Mouse (Mus musculus) midbrain, postnatal 0 days (tissue): ENCODE measurements around the gene Usp54. TPM values are rescaled to one million over a fixed set of nuclear protein-coding genes. Genes with fewer than 3 reads are reported as not detected.

Experiments used
- ATAC-seq: fragments of 200-750 bp; cut with Nextera tagmentation; 2 replicates; pipeline ENCODE4 v1.8.0; 2017; ENCODE audit warnings: moderate number of reproducible peaks, mild to moderate bottlenecking, moderate TSS enrichment, moderate library complexity; ENCODE audit not compliant: low FRiP score
- DNase-seq: peaks from one replicate; pipeline ENCODE4 v3.0.0-alpha.2; 2015; ENCODE audit warnings: low spot score
- H3K27ac ChIP-seq: fragments of 300-500 bp; sonication (generic); 2 replicates; pipeline ENCODE4 v1.5.1; 2014; ENCODE audit warnings: low read depth, mild to moderate bottlenecking, low read length, mixed read lengths
- H3K27me3 ChIP-seq: fragments of 300-500 bp; sonication (generic); 2 replicates; pipeline ENCODE4 v1.6.1; 2014; ENCODE audit warnings: low read length, control low read depth, mixed read lengths; ENCODE audit not compliant: insufficient read depth
- H3K36me3 ChIP-seq: fragments of 300-500 bp; sonication (generic); 2 replicates; pipeline ENCODE4 v1.6.1; 2014; ENCODE audit warnings: low read length, control low read depth, mixed read lengths; ENCODE audit not compliant: insufficient read depth
- H3K4me1 ChIP-seq: fragments of 300-500 bp; sonication (generic); 2 replicates; pipeline ENCODE4 v1.6.1; 2014; ENCODE audit warnings: mild to moderate bottlenecking, control low read depth, antibody characterized with exemption, low read length, mixed read lengths; ENCODE audit not compliant: insufficient read depth
- H3K4me2 ChIP-seq: fragments of 300-500 bp; sonication (generic); 2 replicates; pipeline ENCODE4 v1.6.1; 2014; ENCODE audit warnings: low read depth, mild to moderate bottlenecking, low read length, mixed read lengths; ENCODE audit not compliant: poor library complexity, severe bottlenecking
- H3K4me3 ChIP-seq: fragments of 300-500 bp; sonication (generic); 2 replicates; pipeline ENCODE4 v1.5.1; 2014; ENCODE audit warnings: low read depth, mild to moderate bottlenecking, low read length, moderate library complexity
- H3K9ac ChIP-seq: fragments of 300-500 bp; sonication (generic); replicated peaks from 2 replicates; pipeline ENCODE4 v1.6.1; 2014; ENCODE audit warnings: mild to moderate bottlenecking, low read length, moderate library complexity, mixed read lengths; ENCODE audit not compliant: poor library complexity, severe bottlenecking
- H3K9me3 ChIP-seq: fragments of 300-500 bp; sonication (generic); 2 replicates; pipeline ENCODE4 v1.6.1; 2016; ENCODE audit warnings: low read length, control low read depth
- CTCF ChIP-seq: IDR thresholded peaks from 2 replicates; pipeline ENCODE4 v1.5.1; 2016; ENCODE audit warnings: antibody characterized with exemption, mild to moderate bottlenecking
- WGBS: fragments of 180-500 bp; shearing (Covaris S2); extraction: QIAGEN DNeasy Blood & Tissue Kit; methylation state at CpG from one replicate; pipeline ENCODE4 v1.1.7; 2014; 5-methylcytosine and 5-hydroxymethylcytosine counted together
- polyA plus RNA-seq: library from polyadenylated mRNA; unstranded; fragments of >200 nt; fragmentation: Nextera tagmentation; extraction: Ambion mirVana; gene quantifications from 2 replicates; pipeline ENCODE4 v1.2.1, GENCODE M21; 2015
- total RNA-seq: library from RNA; depleted of rRNA; stranded (reverse); fragments of >200 nt; gene quantifications from 2 replicates; pipeline ENCODE4 v1.2.3, GENCODE M21; 2014

Gene Usp54
- total and polyA plus RNA-seq, 2 experiments from 2014 or later = 6.0 to 25.5 TPM

- no peak overlapping the region for H3K9ac ChIP-seq
- no peak for TF ChIP-seq CTCF
- no peak overlapping the region for H3K4me3 ChIP-seq
- DNase-seq = no peak
- H3K27me3 ChIP-seq = no peaks in the 10 kb centered on the region
- no peaks in the 10 kb centered on the region for H3K36me3 ChIP-seq
- no peak overlapping the region for H3K27ac ChIP-seq
- no peaks in the 10 kb centered on the region for H3K4me1 ChIP-seq
- no peaks in the 10 kb centered on the region for H3K9me3 ChIP-seq
- ATAC-seq = no peak
- no peak overlapping the region for H3K4me2 ChIP-seq
- WGBS = 92% methylated on average over 3 of the region's 3 CpGs
These were observed 31.3 kb downstream of the Usp54 start for GRCm38 (mm10) chr14:20609519-20609918.

- Histone ChIP-seq H3K27ac (no peak overlapping the region), H3K36me3 (no peaks in the 10 kb centered on the region), H3K9ac (no peak overlapping the region), H3K4me1 (no peaks in the 10 kb centered on the region), H3K4me2 (no peak overlapping the region), H3K4me3 (no peak overlapping the region), H3K9me3 (no peaks in the 10 kb centered on the region), H3K27me3 (no peaks in the 10 kb centered on the region)
- ATAC-seq (no peak), DNase-seq (no peak)
- TF ChIP-seq CTCF = no peak
- 89% methylated on average over 9 of the region's 9 CpGs for WGBS
These were observed 33.3 kb downstream of the Usp54 start for GRCm38 (mm10) chr14:20607396-20608126.

GRCm38 (mm10) chr14:20601287-20601686 lies 39.6 kb downstream of the Usp54 start:
- DNase-seq (no peak), ATAC-seq (no peak)
- WGBS = 100% methylated on average over 1 of the region's 1 CpGs
- Histone ChIP-seq H3K36me3 (no peaks in the 10 kb centered on the region), H3K9ac (no peak overlapping the region), H3K27me3 (no peaks in the 10 kb centered on the region), H3K27ac (no peak overlapping the region), H3K4me1 (no peaks in the 10 kb centered on the region), H3K4me2 (no peak overlapping the region), H3K9me3 (no peaks in the 10 kb centered on the region), H3K4me3 (no peak overlapping the region)
- no peak for TF ChIP-seq CTCF

- DNase-seq (no peak), ATAC-seq (no peak)
- no peak for TF ChIP-seq CTCF
- Histone ChIP-seq H3K9ac (no peak overlapping the region), H3K27ac (no peak overlapping the region), H3K4me1 (no peaks in the 10 kb centered on the region), H3K4me3 (no peak overlapping the region), H3K4me2 (no peak overlapping the region), H3K36me3 (no peaks in the 10 kb centered on the region), H3K27me3 (no peaks in the 10 kb centered on the region), H3K9me3 (no peaks in the 10 kb centered on the region)
- WGBS = 60% methylated on average over 2 of the region's 2 CpGs
These were observed 40.7 kb downstream of the Usp54 start for GRCm38 (mm10) chr14:20600203-20600602.

GRCm38 (mm10) chr14:20599542-20599941 lies 41.3 kb downstream of the Usp54 start:
- no peaks in the 10 kb centered on the region for H3K4me1 ChIP-seq
- no peaks in the 10 kb centered on the region for H3K36me3 ChIP-seq
- H3K4me2 ChIP-seq = no peak overlapping the region
- no peak for TF ChIP-seq CTCF
- DNase-seq (no peak), ATAC-seq (no peak)
- no peaks in the 10 kb centered on the region for H3K27me3 ChIP-seq
- H3K9me3 ChIP-seq = no peaks in the 10 kb centered on the region
- H3K4me3 ChIP-seq = no peak overlapping the region
- no peak overlapping the region for H3K9ac ChIP-seq
- 85% methylated on average over 2 of the region's 2 CpGs for WGBS
- no peak overlapping the region for H3K27ac ChIP-seq

GRCm38 (mm10) chr14:20595781-20596180 lies 45.1 kb downstream of the Usp54 start:
- no peaks in the 10 kb centered on the region for H3K36me3 ChIP-seq
- TF ChIP-seq CTCF = no peak
- H3K9ac ChIP-seq = no peak overlapping the region
- ATAC-seq = peak; percentile 54; the same call in 1 of the 2 replicates
- no peaks in the 10 kb centered on the region for H3K9me3 ChIP-seq
- no peak overlapping the region for H3K4me2 ChIP-seq
- no peak overlapping the region for H3K4me3 ChIP-seq
- peak; percentile 43 for DNase-seq
- H3K4me1 ChIP-seq = no peaks in the 10 kb centered on the region
- WGBS = 35% methylated on average over 3 of the region's 3 CpGs
- H3K27me3 ChIP-seq = no peaks in the 10 kb centered on the region
- peak overlapping the region; percentile 21; the same call in 1 of the 2 replicates for H3K27ac ChIP-seq
